Mouse (Mus musculus): ENCODE results near the gene Pbx1. TPM values are rescaled to one million over a fixed set of nuclear protein-coding genes. Genes with fewer than 3 reads are reported as not detected.

Pbx1 gene
- total RNA-seq, 2 experiments from 2014 or later = 120 to 123 TPM

GRCm38 (mm10) chr1:168182816-168183215 lies 249.3 kb downstream of the Pbx1 start:
- Histone ChIP-seq H3K4me3 (no peak overlapping the region), H3K27ac (no peak overlapping the region)
- TF ChIP-seq CTCF (conservative IDR thresholded peaks at IDR 0.05) = no peak
- no peak for DNase-seq (ENCODE audit: low spot score in 2 of 2)

GRCm38 (mm10) chr1:168180622-168181441 lies 251.2 kb downstream of the Pbx1 start:
- DNase-seq (ENCODE audit: low spot score in 2 of 2) = no peak
- Histone ChIP-seq H3K27ac (peak overlapping the region; percentile 5; the same call in 1 of the 2 replicates), H3K4me3 (no peak overlapping the region)
- no peak for TF ChIP-seq CTCF (conservative IDR thresholded peaks at IDR 0.05)

DNA sequence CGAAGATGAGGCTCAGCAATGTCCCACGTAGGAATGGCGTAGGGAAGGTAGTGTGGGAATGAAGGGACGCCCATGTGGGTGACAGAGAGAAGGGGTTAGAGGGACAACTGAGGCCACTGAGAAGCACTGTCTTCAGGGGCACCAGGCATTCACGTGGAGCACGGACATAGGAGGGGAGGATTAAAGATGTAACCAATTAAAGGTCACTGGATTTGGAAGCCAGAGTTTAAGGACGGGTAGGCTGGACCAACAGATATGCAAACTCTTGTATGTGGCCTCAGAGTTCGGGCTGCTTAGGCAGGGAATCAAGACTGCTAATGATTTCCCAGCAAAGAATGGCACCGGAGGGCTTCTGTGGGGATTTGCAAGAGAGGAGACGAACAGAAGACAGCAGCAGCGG lies 252.4 kb downstream of the Pbx1 start:
- DNase-seq (ENCODE audit: low spot score in 2 of 2) = no peak
- Histone ChIP-seq H3K4me3 (no peak overlapping the region), H3K27ac (no peak overlapping the region)
- TF ChIP-seq CTCF (conservative IDR thresholded peaks at IDR 0.05) = no peak

GRCm38 (mm10) chr1:168178611-168179010 lies 253.5 kb downstream of the Pbx1 start:
- Histone ChIP-seq H3K4me3 (no peak overlapping the region), H3K27ac (no peak overlapping the region)
- no peak for TF ChIP-seq CTCF (conservative IDR thresholded peaks at IDR 0.05)
- no peak for DNase-seq (ENCODE audit: low spot score in 2 of 2)

DNA sequence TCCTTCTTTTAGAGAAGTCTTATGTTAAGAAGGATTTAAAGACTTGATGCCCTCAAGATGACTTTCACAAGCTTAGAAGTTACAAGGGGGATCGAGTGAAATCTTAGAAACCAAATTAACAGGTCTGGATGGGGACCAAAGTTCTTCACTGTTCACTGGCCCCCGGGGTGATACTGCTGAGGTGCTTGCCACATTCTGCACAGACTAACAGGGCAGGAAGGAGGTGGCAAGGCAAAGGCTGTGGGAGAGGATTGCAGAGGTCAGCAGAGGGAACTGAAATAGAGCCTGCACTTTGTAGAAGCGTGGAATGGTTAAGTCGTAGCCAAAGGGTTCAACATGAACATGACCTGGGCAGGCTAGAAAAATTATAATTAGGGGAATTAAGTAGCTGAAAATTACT lies 256.5 kb downstream of the Pbx1 start:
- Histone ChIP-seq H3K4me3 (no peak overlapping the region), H3K27ac (no peak overlapping the region)
- no peak for DNase-seq (ENCODE audit: low spot score in 2 of 2)
- no peak for TF ChIP-seq CTCF (conservative IDR thresholded peaks at IDR 0.05)

- no peak overlapping the region for H3K4me3 ChIP-seq
- TF ChIP-seq CTCF (conservative IDR thresholded peaks at IDR 0.05) = no peak
- DNase-seq (ENCODE audit: low spot score in 2 of 2) = no peak
- H3K27ac ChIP-seq = no peak overlapping the region
Observed at GRCm38 (mm10) chr1:168169791-168170190, 262.3 kb downstream of the Pbx1 start.

DNA sequence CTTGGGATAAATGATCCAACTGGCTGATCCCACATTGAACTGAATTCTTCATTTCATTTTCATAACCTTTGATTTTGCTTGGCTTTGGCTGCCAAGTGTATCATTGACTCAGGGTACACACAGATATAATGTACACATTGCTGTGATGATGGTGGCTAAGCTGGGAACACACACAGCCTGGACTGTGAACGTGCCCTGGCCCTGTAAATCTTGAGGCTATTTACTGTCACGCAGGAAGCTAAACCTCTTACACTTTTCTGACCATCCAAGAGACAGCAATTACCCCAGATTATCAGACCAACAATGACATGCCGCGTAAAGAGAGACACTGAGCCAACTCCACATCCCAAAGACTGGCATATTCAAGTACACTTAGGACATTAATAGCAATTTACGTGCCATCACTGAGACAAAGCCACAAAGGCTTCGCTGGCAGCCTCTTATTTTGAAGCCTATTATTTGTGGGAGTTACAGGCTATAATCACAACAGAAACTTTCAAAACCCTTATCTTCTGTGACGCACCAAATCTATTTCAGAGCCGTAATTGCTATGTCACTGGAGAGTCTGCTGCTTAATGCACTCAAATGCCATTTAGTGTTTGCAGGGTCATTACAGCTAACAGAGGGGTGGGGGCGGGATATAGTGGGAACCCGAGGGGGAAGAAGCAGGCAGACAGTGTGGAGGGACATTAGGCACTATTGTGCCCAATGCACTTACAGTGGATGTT lies 262.9 kb downstream of the Pbx1 start:
- TF ChIP-seq CTCF (conservative IDR thresholded peaks at IDR 0.05) = no peak
- H3K4me3 ChIP-seq = no peak overlapping the region
- no peak overlapping the region for H3K27ac ChIP-seq
- no peak for DNase-seq (ENCODE audit: low spot score in 2 of 2)

DNA sequence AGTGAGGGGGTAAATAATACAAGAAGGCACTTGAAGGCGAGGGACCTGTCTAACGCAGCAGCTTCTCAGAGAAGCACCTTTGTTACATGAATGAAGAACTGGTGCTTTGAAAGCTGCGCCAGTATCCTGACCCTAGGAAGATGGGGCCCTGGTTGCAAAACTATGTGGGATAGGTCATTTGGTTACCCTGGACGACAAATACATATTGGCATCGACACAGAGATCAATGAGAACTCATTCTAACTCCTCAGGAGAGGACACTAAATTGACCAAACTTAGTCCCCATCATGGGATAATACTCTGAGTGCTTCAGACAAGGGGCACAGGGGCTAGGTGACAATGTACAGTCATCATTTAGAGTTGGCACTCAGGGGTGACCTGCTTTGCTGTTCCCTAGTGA lies 264.3 kb downstream of the Pbx1 start:
- no peak for DNase-seq (ENCODE audit: low spot score in 2 of 2)
- TF ChIP-seq CTCF (conservative IDR thresholded peaks at IDR 0.05) = no peak

GRCm38 (mm10) chr1:168166841-168167240 lies 265.2 kb downstream of the Pbx1 start:
- no peak for DNase-seq (ENCODE audit: low spot score in 2 of 2)
- Histone ChIP-seq H3K27ac (no peak overlapping the region), H3K4me3 (no peak overlapping the region)
- TF ChIP-seq CTCF (conservative IDR thresholded peaks at IDR 0.05) = no peak

More for the DNA sequence above, 264.3 kb downstream of the Pbx1 start:
- no peak overlapping the region for H3K27ac ChIP-seq
- no peak overlapping the region for H3K4me3 ChIP-seq

DNA sequence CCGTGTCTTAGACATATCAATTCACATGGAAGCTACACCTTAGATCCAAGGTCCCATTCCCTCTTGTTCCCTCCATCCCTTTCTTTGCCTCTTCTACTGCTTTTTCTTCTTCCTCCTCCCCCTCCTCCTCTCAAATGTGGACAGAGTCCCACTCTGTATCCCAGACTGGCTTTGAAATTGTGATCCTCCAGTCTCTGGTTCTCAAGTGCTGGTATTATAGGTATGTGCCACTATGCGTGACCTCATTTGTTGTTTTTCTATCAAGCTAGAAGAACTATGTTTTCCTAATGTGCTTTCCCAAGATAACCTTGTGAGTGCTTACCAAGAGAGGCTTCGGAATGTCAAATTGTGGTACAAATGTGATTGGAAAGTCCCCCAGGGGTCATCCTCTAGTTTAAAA lies 267.1 kb downstream of the Pbx1 start:
- no peak for TF ChIP-seq CTCF (conservative IDR thresholded peaks at IDR 0.05)
- Histone ChIP-seq H3K4me3 (no peak overlapping the region), H3K27ac (no peak overlapping the region)
- no peak for DNase-seq (ENCODE audit: low spot score in 2 of 2)

DNA sequence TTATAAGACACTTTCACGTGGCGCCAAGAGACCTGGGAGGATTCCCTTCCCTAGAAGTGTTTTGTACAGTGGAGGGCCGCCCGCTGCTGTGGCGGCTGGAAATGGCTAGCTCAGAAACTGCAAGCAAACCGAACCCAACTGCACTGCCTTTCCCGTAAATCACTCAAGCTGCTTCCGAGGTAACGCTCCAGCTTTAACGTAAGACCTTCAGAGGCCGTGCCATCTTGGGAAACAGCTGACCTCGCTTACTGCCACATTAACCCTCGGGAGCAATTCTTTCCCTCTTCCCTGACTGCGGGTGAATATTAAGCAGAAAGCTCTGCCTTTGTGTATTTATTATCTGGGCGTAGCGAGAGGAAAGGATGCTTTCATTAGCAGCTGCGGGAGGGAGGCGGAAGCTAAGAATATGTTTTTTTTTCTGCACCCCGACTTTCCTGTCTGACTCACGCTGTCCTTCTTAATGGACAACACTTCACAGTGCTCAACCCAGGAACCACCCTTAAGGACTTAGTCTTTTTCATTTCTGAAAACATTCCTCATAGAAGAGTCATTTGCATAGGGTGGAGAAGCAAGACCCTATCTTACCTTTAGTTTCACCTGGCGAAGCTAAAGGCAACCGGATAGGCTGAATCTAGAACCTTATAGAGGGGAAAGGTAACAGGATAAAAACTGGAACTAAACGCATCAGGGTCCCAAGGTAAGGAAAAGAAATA lies 268.4 kb downstream of the Pbx1 start:
- no peak for TF ChIP-seq CTCF (conservative IDR thresholded peaks at IDR 0.05)
- DNase-seq (ENCODE audit: low spot score in 2 of 2) = no peak
- Histone ChIP-seq H3K27ac (peak overlapping the region; percentile 59), H3K4me3 (peak overlapping the region; percentile 29)

DNA sequence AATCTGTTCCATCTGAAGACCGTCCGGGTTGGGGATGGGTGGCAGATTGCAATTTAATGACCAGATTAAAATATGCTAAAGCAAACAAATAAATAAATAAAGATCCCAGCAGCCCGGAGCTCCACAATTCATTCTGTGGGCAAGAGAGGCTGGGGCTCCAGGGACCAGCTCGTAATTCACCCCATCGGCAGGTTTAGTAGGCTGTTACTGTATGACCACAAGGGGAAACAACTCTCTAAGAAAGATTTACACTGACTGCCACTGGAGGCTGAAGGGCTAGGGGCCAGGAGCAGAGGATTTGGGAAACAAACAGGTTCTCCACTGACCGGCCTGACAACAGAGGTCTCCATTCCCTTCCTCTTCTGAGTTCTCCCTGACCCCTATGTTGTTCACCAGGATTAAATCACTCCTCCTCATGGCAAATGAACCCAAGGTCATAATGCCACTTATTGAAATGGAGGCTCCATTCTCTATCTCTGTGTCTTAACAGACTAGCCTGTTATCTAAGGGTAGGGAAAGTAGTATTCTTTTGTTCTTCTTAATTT lies 292.9 kb downstream of the Pbx1 start:
- Histone ChIP-seq H3K4me3 (no peak overlapping the region), H3K27ac (no peak overlapping the region)
- TF ChIP-seq CTCF (conservative IDR thresholded peaks at IDR 0.05) = no peak
- DNase-seq (ENCODE audit: low spot score in 2 of 2) = no peak

DNA sequence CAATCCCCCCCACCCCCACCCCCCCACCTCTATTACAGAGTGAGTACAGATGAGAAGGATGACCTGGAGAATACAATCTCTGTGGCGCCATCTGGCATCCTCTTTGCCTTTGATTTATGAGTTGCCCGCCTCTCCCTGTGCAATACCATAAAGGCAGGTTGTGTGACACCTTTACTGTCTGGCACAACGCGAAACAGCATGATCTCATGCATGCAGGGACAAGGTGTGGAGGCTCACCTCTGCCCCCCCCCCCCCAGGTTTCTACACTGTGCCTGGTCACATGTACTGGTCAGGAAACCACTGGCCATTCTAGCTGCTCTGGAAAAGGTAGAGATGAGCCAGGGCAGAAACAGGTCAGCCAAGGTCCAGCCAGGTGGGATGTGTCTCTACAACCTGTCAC lies 293.4 kb downstream of the Pbx1 start:
- Histone ChIP-seq H3K4me3 (no peak overlapping the region), H3K27ac (no peak overlapping the region)
- TF ChIP-seq CTCF (conservative IDR thresholded peaks at IDR 0.05) = no peak
- DNase-seq (ENCODE audit: low spot score in 2 of 2) = no peak
